Mouse (Mus musculus) embryo, embryonic 10 days (tissue): Measurements from ENCODE around the gene Dcaf12l2.

ENCODE experiments used
- DNase-seq: peaks from one replicate; pipeline ENCODE4 v3.0.0-alpha.2; 2015; ENCODE audit warnings: low spot score

Dcaf12l2 gene

GRCm38 (mm10) chrX:44367646-44368521 is at the start of gene Dcaf12l2:
Gene Dcaf12l2, minus strand, starts transcription at chrX:44368342.
- peak; percentile 55 for DNase-seq

GRCm38 (mm10) chrX:44367280-44367645 is 879 bp downstream of the Dcaf12l2 start:
- no peak for DNase-seq
